Mouse (Mus musculus) liver, embryonic 11.5 days (tissue): ENCODE results near the gene Brip1. TPM values are rescaled to one million over a fixed set of nuclear protein-coding genes. Genes with fewer than 3 reads are reported as not detected.

Source experiments
- ATAC-seq: fragments of 200-750 bp; cut with Nextera tagmentation; replicated peaks from 2 replicates; pipeline ENCODE4 v1.8.0; 2017; ENCODE audit warnings: moderate number of reproducible peaks, mild to moderate bottlenecking, moderate TSS enrichment, moderate library complexity; ENCODE audit not compliant: low FRiP score
- DNase-seq: peaks from one replicate; pipeline ENCODE4 v3.0.0-alpha.2; 2017; ENCODE audit warnings: low spot score
- H3K27ac ChIP-seq: fragments of 300-500 bp; sonication (generic); 2 replicates; pipeline ENCODE4 v1.5.1; 2014; ENCODE audit warnings: mild to moderate bottlenecking, low read depth, low read length, control low read depth
- H3K27me3 ChIP-seq: fragments of 300-500 bp; sonication (generic); replicated peaks from 2 replicates; pipeline ENCODE4 v1.6.1; 2014; ENCODE audit warnings: low read length, mixed read lengths; ENCODE audit not compliant: control insufficient read depth, insufficient read depth
- H3K36me3 ChIP-seq: fragments of 300-500 bp; sonication (generic); 2 replicates; pipeline ENCODE4 v1.6.1; 2014; ENCODE audit warnings: mild to moderate bottlenecking, low read length, moderate library complexity, mixed read lengths; ENCODE audit not compliant: control insufficient read depth, insufficient read depth
- H3K4me1 ChIP-seq: fragments of 300-500 bp; sonication (generic); replicated peaks from 2 replicates; pipeline ENCODE4 v1.6.1; 2014; ENCODE audit warnings: low read length, mixed read lengths; ENCODE audit not compliant: control insufficient read depth, insufficient read depth
- H3K4me2 ChIP-seq: fragments of 300-500 bp; sonication (generic); 2 replicates; pipeline ENCODE4 v1.6.1; 2014; ENCODE audit warnings: mild to moderate bottlenecking, control low read depth, moderate library complexity
- H3K4me3 ChIP-seq: fragments of 300-500 bp; sonication (generic); 2 replicates; pipeline ENCODE4 v1.5.1; 2014; ENCODE audit warnings: low read depth, low read length, control low read depth
- H3K9ac ChIP-seq: fragments of 300-500 bp; sonication (generic); 2 replicates; pipeline ENCODE4 v1.6.1; 2014; ENCODE audit warnings: low read depth, low read length, control low read depth
- H3K9me3 ChIP-seq: fragments of 300-500 bp; sonication (generic); 2 replicates; pipeline ENCODE4 v1.6.1; 2016; ENCODE audit warnings: low read length, inconsistent platforms, mixed read lengths; ENCODE audit not compliant: control insufficient read depth
- WGBS: fragments of 180-500 bp; shearing (Covaris S2); extraction: QIAGEN DNeasy Blood & Tissue Kit; methylation state at CpG from one replicate; pipeline ENCODE4 v1.1.7; 2014; 5-methylcytosine and 5-hydroxymethylcytosine counted together
- polyA plus RNA-seq: library from polyadenylated mRNA; unstranded; fragments of >200 nt; fragmentation: Nextera tagmentation; extraction: Ambion mirVana; gene quantifications from 2 replicates; pipeline ENCODE4 v1.2.1, GENCODE M21; 2014

Brip1 gene
- polyA plus RNA-seq, 1 experiment from 2014 or later, result 10.0 TPM

DNA sequence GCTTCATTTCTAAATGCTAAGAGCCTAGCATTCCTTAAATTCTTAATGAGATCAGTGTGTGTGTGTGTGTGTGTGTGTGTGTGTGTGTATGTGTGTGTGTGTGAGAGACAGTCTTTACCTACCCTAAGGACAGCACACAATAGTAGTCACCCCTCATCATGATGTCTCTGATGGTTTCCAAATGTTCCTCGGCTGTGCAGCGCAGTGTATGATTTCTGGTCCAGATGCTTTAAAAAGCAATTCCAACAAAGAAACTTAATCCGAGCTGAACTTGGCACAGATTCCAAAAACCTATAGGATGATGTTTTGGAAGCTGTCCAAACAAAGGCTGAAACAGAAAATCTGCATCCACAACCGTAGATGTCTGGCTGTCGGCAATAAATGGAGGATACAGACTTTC lies 173.0 kb downstream of the Brip1 start:
- H3K27me3 ChIP-seq, result no peaks in the 10 kb centered on the region
- no peak overlapping the region for H3K4me3 ChIP-seq

DNA sequence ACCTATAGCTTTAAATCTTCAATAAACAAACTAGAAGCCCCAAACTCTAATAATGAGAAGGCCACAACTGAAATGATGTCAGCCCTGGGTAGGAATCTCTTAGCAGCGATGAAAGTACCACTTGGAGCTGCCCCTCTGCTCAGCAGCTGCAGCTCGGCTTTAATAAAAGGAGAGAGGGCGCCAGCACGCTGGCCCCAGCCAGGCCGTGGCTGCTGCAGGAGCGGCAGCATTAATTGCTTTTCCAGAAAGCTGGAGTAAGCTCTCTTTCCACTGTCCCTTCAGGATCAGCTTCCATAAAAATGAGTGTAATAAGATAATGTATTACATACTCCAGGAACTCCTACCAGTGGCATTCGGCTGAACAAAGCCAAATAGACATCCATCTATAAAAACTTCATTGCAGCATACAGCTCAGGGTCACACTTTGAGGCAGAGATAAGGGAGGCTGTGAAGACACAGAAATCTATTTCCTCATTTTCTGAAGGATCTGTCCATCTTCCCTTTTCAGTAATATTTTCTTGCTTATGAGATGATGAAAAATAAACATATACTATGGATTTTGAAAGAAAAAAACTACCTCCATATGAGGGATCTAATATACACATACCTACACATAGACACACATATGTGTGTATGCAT lies 174.3 kb downstream of the Brip1 start:
- 37% methylated on average over 7 of the region's 7 CpGs for WGBS
- Histone ChIP-seq H3K27me3 (no peaks in the 10 kb centered on the region), H3K9ac (no peak overlapping the region), H3K4me1 (no peaks in the 10 kb centered on the region), H3K4me2 (no peak overlapping the region), H3K36me3 (no peaks in the 10 kb centered on the region), H3K27ac (no peak overlapping the region), H3K4me3 (no peak overlapping the region), H3K9me3 (no peaks in the 10 kb centered on the region)
- DNase-seq (no peak), ATAC-seq (no peak)

More for the DNA sequence above, 173.0 kb downstream of the Brip1 start:
- Histone ChIP-seq H3K9me3 (no peaks in the 10 kb centered on the region), H3K27ac (no peak overlapping the region), H3K36me3 (no peaks in the 10 kb centered on the region), H3K4me2 (no peak overlapping the region), H3K4me1 (no peaks in the 10 kb centered on the region), H3K9ac (no peak overlapping the region)
- WGBS, result 79% methylated on average over 5 of the region's 5 CpGs
- no peak for ATAC-seq
- no peak for DNase-seq

DNA sequence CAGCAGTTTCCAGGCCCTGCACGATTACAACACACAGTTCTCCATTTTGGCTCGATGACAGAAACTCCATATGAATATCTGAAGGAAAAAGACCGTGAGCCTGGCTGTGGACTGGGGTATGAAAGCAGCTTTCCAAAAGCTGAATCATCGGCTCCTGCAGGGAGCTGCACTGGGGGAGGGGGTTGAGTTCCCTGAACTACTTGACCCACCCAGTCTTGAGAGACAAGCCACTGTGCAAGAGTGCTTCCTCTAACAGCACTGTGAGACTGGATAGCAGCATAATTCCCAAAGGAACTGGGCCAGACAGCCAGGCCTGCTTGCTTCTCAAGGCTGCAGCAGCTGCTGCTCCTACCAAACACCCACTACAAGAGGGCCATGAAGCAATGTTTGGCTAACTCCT lies 178.6 kb downstream of the Brip1 start:
- DNase-seq (no peak), ATAC-seq (no peak)
- Histone ChIP-seq H3K27me3 (no peaks in the 10 kb centered on the region), H3K4me3 (no peak overlapping the region), H3K9me3 (no peaks in the 10 kb centered on the region), H3K36me3 (no peaks in the 10 kb centered on the region), H3K27ac (no peak overlapping the region), H3K4me2 (no peak overlapping the region), H3K4me1 (no peaks in the 10 kb centered on the region), H3K9ac (no peak overlapping the region)
- WGBS, result 65% methylated on average over 4 of the region's 4 CpGs

DNA sequence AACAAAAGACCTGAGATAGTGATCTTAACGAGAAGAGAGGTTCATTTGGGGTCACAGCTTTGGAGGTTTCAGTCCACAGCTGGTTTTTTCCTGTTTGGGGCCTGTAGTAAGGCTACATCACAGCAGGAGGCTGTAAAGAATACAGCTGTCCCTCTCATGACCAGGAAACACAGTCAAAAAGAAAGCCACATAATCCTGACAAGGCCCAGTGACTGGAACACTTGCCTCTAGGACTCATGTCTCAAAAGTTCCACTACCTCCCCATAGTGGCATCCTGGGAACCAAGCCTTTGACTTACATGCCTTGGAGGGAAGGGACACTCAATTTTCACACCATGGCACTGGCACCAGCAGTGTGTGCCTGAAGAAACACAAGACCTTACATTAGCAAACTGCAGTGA lies 181.0 kb downstream of the Brip1 start:
- Histone ChIP-seq H3K4me1 (no peaks in the 10 kb centered on the region), H3K9ac (no peak overlapping the region), H3K36me3 (no peaks in the 10 kb centered on the region), H3K4me3 (no peak overlapping the region), H3K4me2 (no peak overlapping the region), H3K27ac (no peak overlapping the region), H3K9me3 (no peaks in the 10 kb centered on the region), H3K27me3 (no peaks in the 10 kb centered on the region)
- ATAC-seq (no peak), DNase-seq (no peak)
- WGBS, result 38% methylated on average over 1 of the region's 1 CpGs

DNA sequence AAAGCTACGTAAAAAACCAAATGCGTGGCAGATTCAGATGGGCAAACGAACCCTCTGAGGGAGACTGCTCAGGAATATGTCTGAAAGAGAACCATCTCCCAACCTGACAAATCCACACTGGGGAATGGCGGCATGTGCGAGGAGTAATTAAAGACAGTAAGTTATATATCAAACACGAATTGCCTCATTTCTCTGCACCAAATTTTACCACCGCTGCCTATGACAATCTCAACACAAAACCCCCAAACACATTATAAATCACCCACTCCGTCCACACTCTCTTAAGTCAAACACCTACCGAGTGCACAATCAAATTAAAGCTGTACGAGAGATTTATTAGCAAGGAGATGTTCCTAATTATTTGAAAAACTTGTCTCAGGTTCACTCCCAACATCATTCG lies 184.8 kb downstream of the Brip1 start:
- Histone ChIP-seq H3K4me3 (no peak overlapping the region), H3K27me3 (no peaks in the 10 kb centered on the region), H3K4me1 (no peaks in the 10 kb centered on the region), H3K4me2 (no peak overlapping the region), H3K27ac (no peak overlapping the region), H3K9me3 (no peaks in the 10 kb centered on the region), H3K36me3 (no peaks in the 10 kb centered on the region), H3K9ac (no peak overlapping the region)
- 82% methylated on average over 11 of the region's 11 CpGs for WGBS
- DNase-seq, result no peak
- ATAC-seq, result no peak

DNA sequence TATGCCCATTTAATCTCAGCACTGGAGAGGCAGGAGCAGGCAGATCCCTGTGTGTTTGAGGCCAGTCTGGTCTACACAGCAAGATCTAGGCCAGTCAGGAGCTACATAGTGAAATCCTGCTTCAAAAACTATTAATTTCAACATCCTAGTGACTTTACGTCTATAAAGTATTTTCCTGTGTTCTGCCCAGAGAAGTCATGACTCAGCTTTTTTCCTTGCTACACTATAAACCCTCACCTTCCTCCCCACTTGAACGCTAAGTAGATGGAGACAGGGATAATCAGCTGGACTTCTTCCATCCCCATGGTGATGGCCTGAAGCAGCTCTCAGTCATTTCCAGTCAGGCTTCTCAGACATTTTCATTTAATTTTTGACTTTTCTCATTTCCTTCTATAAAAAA lies 187.9 kb downstream of the Brip1 start:
- Histone ChIP-seq H3K4me2 (no peak overlapping the region), H3K27me3 (no peaks in the 10 kb centered on the region), H3K4me1 (no peaks in the 10 kb centered on the region), H3K4me3 (no peak overlapping the region), H3K36me3 (no peaks in the 10 kb centered on the region), H3K9ac (no peak overlapping the region), H3K27ac (no peak overlapping the region), H3K9me3 (no peaks in the 10 kb centered on the region)
- WGBS, result 61% methylated on average over 2 of the region's 2 CpGs
- no peak for DNase-seq
- no peak for ATAC-seq

DNA sequence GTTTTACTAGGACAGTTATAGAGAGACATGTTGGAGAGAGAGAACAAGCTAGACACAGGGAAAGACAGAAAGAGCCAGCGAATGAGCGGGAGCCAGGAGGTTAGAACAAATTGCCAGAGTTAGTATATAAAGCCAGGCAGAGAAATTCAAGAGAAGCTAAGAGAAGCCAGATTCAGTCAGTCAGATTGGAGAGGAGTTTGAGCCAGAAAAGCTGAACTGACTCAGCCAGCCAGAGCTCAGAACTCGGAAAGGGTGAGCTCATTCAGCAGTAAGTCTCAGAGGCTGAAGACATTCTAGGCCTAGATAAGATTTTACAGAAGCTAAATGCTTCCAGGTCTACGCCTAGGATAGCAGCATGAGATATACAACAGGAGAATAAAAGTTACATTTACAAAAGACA lies 190.5 kb downstream of the Brip1 start:
- ATAC-seq, result no peak
- no peaks in the 10 kb centered on the region for H3K27me3 ChIP-seq
- 73% methylated on average over 4 of the region's 4 CpGs for WGBS

DNA sequence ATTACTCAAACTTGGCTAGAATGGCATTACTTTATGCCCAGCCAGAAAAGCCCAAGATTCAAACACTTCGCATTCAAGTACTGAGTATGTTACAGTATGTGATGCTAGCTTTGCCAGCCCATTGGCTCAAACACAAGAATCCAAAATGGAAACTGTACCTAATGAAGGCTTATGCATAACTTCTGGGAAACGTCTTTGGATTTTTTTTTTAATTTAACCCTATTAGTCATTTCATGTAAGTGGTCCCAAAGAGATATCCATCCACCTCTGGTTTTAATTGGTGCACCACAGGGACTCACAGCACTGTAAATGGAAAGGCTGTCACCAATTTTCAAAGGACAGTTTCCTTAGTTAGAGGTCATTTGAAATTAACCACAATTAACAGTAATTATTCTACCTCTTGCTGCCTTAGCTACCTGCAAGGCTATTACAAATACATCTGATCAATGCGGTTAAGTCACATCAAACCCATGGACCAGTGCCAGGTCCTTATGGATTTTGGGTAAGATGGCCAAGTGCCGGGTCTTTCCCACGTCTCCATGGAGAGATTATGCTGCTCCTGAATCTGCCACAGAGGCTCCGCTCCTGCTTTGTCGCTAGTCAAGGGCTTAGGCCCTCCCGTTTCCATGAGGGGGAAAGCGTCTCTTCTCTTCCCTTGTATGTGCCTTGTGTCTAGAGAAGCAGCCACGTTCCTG lies 192.6 kb downstream of the Brip1 start:
- no peak overlapping the region for H3K4me3 ChIP-seq
- no peak for ATAC-seq
- H3K9ac ChIP-seq, result no peak overlapping the region
- no peaks in the 10 kb centered on the region for H3K27me3 ChIP-seq
- H3K36me3 ChIP-seq, result no peaks in the 10 kb centered on the region
- DNase-seq, result no peak
- no peaks in the 10 kb centered on the region for H3K4me1 ChIP-seq
- no peak overlapping the region for H3K4me2 ChIP-seq
- WGBS, result 79% methylated on average over 10 of the region's 10 CpGs
- no peak overlapping the region for H3K27ac ChIP-seq
- H3K9me3 ChIP-seq, result no peaks in the 10 kb centered on the region

More for the DNA sequence above, 190.5 kb downstream of the Brip1 start:
- Histone ChIP-seq H3K4me1 (no peaks in the 10 kb centered on the region), H3K4me3 (no peak overlapping the region), H3K9me3 (no peaks in the 10 kb centered on the region), H3K27ac (no peak overlapping the region), H3K36me3 (no peaks in the 10 kb centered on the region), H3K4me2 (no peak overlapping the region), H3K9ac (no peak overlapping the region)
- no peak for DNase-seq
